Mouse (Mus musculus) R1 (cell line): ENCODE results near the gene Cadm1.
A peak's percentile ranks its signal among the peaks of the same experiment; 100 is the strongest.

Source experiments
- DNase-seq: peaks from one replicate; pipeline ENCODE4 v3.0.0-alpha.2; 2018; ENCODE audit warnings: low read depth, low spot score

Cadm1 gene

GRCm38 (mm10) chr9:47786642-47787041 lies 256.7 kb downstream of the Cadm1 start:
- no peak for DNase-seq

GRCm38 (mm10) chr9:47798478-47798877 lies 268.5 kb downstream of the Cadm1 start:
- DNase-seq: peak; percentile 65

GRCm38 (mm10) chr9:47801242-47801641 lies 271.3 kb downstream of the Cadm1 start:
- DNase-seq: no peak

- no peak for DNase-seq
These were observed 272.6 kb downstream of the Cadm1 start for GRCm38 (mm10) chr9:47802527-47802926.

- peak; percentile 96 for DNase-seq
These were observed 273.6 kb downstream of the Cadm1 start for GRCm38 (mm10) chr9:47803531-47804105.

- DNase-seq: no peak
These were observed 275.7 kb downstream of the Cadm1 start for GRCm38 (mm10) chr9:47805658-47806057.

GRCm38 (mm10) chr9:47825668-47826067 lies 295.7 kb downstream of the Cadm1 start:
- DNase-seq: no peak

GRCm38 (mm10) chr9:47828762-47829161 lies 298.8 kb downstream of the Cadm1 start:
- peak; percentile 80 for DNase-seq

- DNase-seq: no peak
These were observed 299.2 kb downstream of the Cadm1 start for GRCm38 (mm10) chr9:47829204-47829603.

- DNase-seq: no peak
These were observed 299.9 kb downstream of the Cadm1 start for GRCm38 (mm10) chr9:47829846-47830245.

GRCm38 (mm10) chr9:47831412-47831811 lies 301.4 kb downstream of the Cadm1 start:
- no peak for DNase-seq

- no peak for DNase-seq
These were observed 308.2 kb downstream of the Cadm1 start for GRCm38 (mm10) chr9:47838170-47838569.

- DNase-seq: no peak
These were observed 309.1 kb downstream of the Cadm1 start for GRCm38 (mm10) chr9:47838890-47839691.

GRCm38 (mm10) chr9:47839692-47840025 lies 309.7 kb downstream of the Cadm1 start:
- no peak for DNase-seq

GRCm38 (mm10) chr9:47843328-47843727 lies 313.4 kb downstream of the Cadm1 start:
- DNase-seq: no peak

- DNase-seq: no peak
These were observed 316.3 kb downstream of the Cadm1 start for GRCm38 (mm10) chr9:47846275-47846674.

GRCm38 (mm10) chr9:47846926-47847325 lies 317.0 kb downstream of the Cadm1 start:
- no peak for DNase-seq

GRCm38 (mm10) chr9:47847797-47848196 lies 317.8 kb downstream of the Cadm1 start:
- no peak for DNase-seq

GRCm38 (mm10) chr9:47848745-47849144 lies 318.8 kb downstream of the Cadm1 start:
- DNase-seq: no peak

GRCm38 (mm10) chr9:47856311-47856710 lies 326.3 kb downstream of the Cadm1 start:
- peak; percentile 55 for DNase-seq

GRCm38 (mm10) chr9:47857235-47857634 lies 327.3 kb downstream of the Cadm1 start:
- no peak for DNase-seq

- DNase-seq: no peak
These were observed 328.2 kb downstream of the Cadm1 start for GRCm38 (mm10) chr9:47858134-47858533.

- no peak for DNase-seq
These were observed 328.9 kb downstream of the Cadm1 start for GRCm38 (mm10) chr9:47858778-47859395.
